Mouse (Mus musculus): ENCODE results near the gene Nagpa. TPM values are rescaled to one million over a fixed set of nuclear protein-coding genes. Genes with fewer than 3 reads are reported as not detected.

Nagpa gene
- 10.4 and 11.4 TPM in 2 replicates for polyA plus RNA-seq (2015; fragmentation: Nextera tagmentation; extraction: Ambion mirVana)

DNA sequence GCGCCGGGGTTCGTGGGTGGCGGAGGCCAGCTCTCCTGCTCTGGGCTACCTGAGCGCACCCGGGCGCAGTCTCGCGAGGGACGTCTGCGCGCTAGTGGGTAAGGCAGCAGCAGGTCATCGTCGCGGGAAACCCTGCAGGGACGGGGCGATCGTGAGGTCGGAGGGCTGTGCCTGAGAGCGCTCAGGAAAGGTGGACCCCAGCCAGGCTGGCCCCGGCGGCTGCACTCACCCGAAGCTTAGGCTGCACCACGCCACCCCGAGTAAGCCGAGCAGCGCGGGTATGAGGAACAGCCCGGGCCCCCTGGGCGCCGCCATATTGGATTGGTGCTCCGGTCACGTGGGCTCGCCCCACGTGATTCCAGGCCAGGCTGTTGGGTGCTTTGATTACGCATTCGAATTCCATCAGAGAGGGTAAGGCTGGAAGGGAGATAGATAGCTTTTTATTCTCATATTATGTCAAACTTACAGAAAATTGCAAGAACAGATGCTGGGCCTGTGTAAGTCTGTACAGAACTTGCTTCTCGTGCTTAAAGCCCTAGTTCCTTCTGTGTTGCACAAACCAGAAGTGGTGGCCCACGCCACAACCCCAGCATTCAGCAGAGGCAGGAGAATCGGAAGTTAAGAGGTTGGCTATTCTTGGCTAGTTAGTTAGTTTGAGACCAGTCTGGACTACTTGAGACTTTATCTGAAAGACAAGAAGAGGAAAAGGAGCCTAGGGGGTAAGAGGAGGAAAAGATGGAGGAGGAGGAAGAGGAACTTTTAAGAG lies at the start of gene Nagpa:
TSS of gene Nagpa (minus strand) at position 345 of the 766 bp plus-strand sequence.
- peaks cover 7% of the 10 kb centered on the region; the same call in 1 of the 2 replicates for H3K36me3 ChIP-seq (ENCODE audit: control insufficient read depth, insufficient read depth, low read length)
- peak within 1 kb of the TSS; percentile 92 for H3K4me2 ChIP-seq (ENCODE audit: low read length)
- peak; percentile 90 for ATAC-seq
- no peak within 1 kb of the TSS for H3K27ac ChIP-seq (ENCODE audit: low read length)
- H3K27me3 ChIP-seq (ENCODE audit: control insufficient read depth, insufficient read depth, low read depth, low read length): no peaks in the 10 kb centered on the region
- H3K4me3 ChIP-seq (ENCODE audit: low read depth, low read length): peak within 1 kb of the TSS; percentile 66
- H3K9me3 ChIP-seq (replicated peaks; ENCODE audit: control insufficient read depth, low read length, poor library complexity, severe bottlenecking): no peaks in the 10 kb centered on the region
- H3K9ac ChIP-seq (ENCODE audit: low read depth, low read length): peak within 1 kb of the TSS; percentile 73
- H3K4me1 ChIP-seq (ENCODE audit: control insufficient read depth, insufficient read depth, low read length): peaks cover 5% of the 10 kb centered on the region; the same call in 1 of the 2 replicates
- 4% methylated on average over 40 of the region's 40 CpGs for WGBS

DNA sequence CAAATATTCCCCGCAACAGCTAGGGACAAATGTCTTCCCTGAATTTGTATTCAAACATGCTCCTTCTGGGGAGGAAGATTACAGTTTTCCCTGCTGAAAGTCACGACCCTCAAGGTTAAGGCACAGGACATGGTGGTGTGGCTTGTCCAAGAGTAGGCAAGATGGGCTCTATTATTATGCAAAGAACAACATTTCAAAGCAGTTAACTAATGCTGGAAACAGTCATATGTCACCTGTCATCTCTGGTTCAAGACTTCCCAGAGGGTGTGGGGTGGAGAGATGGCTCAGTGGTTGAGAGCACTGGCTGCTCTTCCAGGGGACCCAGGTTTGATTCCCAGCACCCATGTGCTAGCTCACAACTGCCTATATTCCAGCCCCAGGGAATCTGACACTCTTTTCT lies 48.4 kb upstream of the Nagpa start:
- Histone ChIP-seq H3K4me1 (ENCODE audit: control insufficient read depth, insufficient read depth, low read length) (peaks cover 5% of the 10 kb centered on the region; the same call in 1 of the 2 replicates), H3K4me3 (ENCODE audit: low read depth, low read length) (no peak overlapping the region), H3K9me3 (replicated peaks; ENCODE audit: control insufficient read depth, low read length, poor library complexity, severe bottlenecking) (no peaks in the 10 kb centered on the region), H3K36me3 (ENCODE audit: control insufficient read depth, insufficient read depth, low read length) (peaks cover 6% of the 10 kb centered on the region; the same call in 1 of the 2 replicates), H3K27me3 (ENCODE audit: control insufficient read depth, insufficient read depth, low read depth, low read length) (no peaks in the 10 kb centered on the region), H3K27ac (ENCODE audit: low read length) (no peak overlapping the region), H3K9ac (ENCODE audit: low read depth, low read length) (no peak overlapping the region), H3K4me2 (ENCODE audit: low read length) (no peak overlapping the region)
- ATAC-seq: no peak
- WGBS: 94% methylated on average over 2 of the region's 2 CpGs

DNA sequence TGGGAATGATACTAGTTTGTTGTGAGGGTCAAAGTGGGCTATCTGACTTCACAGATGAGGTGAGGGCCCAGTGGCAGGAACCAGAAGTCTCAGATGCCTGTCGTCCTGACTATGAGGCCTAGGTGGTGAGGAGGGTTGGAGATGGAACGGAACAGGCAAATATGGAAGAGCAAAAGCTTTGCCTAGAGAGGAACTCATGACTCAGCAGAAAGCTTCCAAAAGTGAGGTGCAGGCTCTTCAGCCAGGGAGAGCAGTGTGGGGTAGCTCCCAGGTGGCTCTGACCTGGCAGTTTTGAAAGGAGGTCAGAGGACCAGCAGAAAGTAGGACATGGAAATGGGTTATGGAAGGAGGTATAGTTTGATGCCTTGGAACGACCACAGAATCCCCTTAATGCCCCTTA lies 47.1 kb upstream of the Nagpa start:
- Histone ChIP-seq H3K4me1 (ENCODE audit: control insufficient read depth, insufficient read depth, low read length) (peaks cover 5% of the 10 kb centered on the region; the same call in 1 of the 2 replicates), H3K9me3 (replicated peaks; ENCODE audit: control insufficient read depth, low read length, poor library complexity, severe bottlenecking) (no peaks in the 10 kb centered on the region), H3K4me3 (ENCODE audit: low read depth, low read length) (no peak overlapping the region), H3K9ac (ENCODE audit: low read depth, low read length) (no peak overlapping the region), H3K27me3 (ENCODE audit: control insufficient read depth, insufficient read depth, low read depth, low read length) (no peaks in the 10 kb centered on the region), H3K4me2 (ENCODE audit: low read length) (no peak overlapping the region), H3K27ac (ENCODE audit: low read length) (no peak overlapping the region), H3K36me3 (ENCODE audit: control insufficient read depth, insufficient read depth, low read length) (peaks cover 8% of the 10 kb centered on the region; the same call in 1 of the 2 replicates)
- 88% methylated on average over 3 of the region's 3 CpGs for WGBS
- no peak for ATAC-seq

DNA sequence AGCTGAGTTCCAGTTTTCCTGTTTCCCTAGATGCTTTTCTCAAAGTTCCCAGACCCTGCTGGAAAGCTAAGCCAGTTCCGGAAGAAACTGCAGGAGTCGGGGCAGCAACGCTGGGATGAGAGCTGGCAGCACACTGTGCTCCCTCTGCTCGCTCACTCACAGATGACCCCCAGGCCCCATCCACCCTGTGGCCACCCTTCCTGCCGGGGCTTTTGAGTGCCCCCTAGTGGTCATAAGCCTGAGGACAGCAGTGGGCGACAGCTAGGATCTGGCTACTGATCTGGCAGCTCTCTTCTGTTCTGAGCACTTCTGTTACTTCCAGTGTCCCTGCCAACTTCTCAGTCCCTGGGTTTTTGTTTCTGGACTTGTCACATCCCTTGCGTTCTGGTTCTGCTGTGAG lies 40.6 kb upstream of the Nagpa start:
- H3K4me2 ChIP-seq (ENCODE audit: low read length): no peak overlapping the region
- no peaks in the 10 kb centered on the region for H3K9me3 ChIP-seq (replicated peaks; ENCODE audit: control insufficient read depth, low read length, poor library complexity, severe bottlenecking)
- no peak for ATAC-seq
- 34% methylated on average over 7 of the region's 7 CpGs for WGBS
- H3K4me1 ChIP-seq (ENCODE audit: control insufficient read depth, insufficient read depth, low read length): no peaks in the 10 kb centered on the region
- no peaks in the 10 kb centered on the region for H3K27me3 ChIP-seq (ENCODE audit: control insufficient read depth, insufficient read depth, low read depth, low read length)
- H3K9ac ChIP-seq (ENCODE audit: low read depth, low read length): no peak overlapping the region
- no peak overlapping the region for H3K27ac ChIP-seq (ENCODE audit: low read length)
- peaks cover 18% of the 10 kb centered on the region for H3K36me3 ChIP-seq (ENCODE audit: control insufficient read depth, insufficient read depth, low read length)
- no peak overlapping the region for H3K4me3 ChIP-seq (ENCODE audit: low read depth, low read length)

DNA sequence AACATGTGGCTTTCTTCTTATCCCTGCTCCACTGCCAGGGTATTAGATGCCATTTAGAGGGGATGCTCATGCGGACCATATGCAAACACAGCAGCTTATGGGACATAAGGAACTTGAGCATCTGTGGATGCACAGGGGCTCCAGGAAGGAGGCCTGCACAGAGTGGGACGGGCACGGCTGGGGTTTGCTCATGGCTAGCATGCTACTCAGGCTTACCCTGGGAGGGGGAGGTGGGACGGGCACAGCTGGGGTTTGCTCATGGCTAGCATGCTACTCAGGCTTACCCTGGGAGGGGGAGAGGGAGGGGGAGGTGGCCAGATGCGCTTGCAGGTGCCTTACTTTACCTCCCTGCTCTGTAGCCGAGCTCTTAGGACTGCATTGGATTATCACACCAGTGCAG lies 39.1 kb upstream of the Nagpa start:
- H3K4me1 ChIP-seq (ENCODE audit: control insufficient read depth, insufficient read depth, low read length): no peaks in the 10 kb centered on the region
- 89% methylated on average over 6 of the region's 6 CpGs for WGBS
- H3K9me3 ChIP-seq (replicated peaks; ENCODE audit: control insufficient read depth, low read length, poor library complexity, severe bottlenecking): no peaks in the 10 kb centered on the region
- H3K36me3 ChIP-seq (ENCODE audit: control insufficient read depth, insufficient read depth, low read length): peaks cover 12% of the 10 kb centered on the region
- H3K4me2 ChIP-seq (ENCODE audit: low read length): no peak overlapping the region
- no peak overlapping the region for H3K4me3 ChIP-seq (ENCODE audit: low read depth, low read length)
- ATAC-seq: no peak
- no peak overlapping the region for H3K27ac ChIP-seq (ENCODE audit: low read length)
- no peak overlapping the region for H3K9ac ChIP-seq (ENCODE audit: low read depth, low read length)
- no peaks in the 10 kb centered on the region for H3K27me3 ChIP-seq (ENCODE audit: control insufficient read depth, insufficient read depth, low read depth, low read length)

DNA sequence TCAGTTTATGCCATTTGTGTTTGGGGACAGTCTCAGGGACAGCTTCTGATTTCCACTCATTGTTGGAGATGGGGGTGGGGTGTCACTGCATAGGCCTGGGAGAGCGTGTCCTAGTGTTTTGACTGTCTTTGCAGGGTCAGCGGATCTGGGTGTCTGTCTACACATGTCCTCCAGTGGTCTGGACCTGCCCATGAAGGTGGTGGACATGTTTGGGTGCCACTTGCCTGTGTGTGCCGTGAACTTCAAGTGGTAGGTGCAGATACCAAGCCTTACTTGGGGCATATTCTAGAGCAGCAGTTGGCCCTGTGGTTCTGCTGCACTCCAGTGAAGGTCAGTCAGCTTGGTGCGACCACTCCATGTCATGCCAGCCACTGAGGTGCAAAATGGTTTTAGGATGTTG lies 38.5 kb upstream of the Nagpa start:
- peaks cover 12% of the 10 kb centered on the region for H3K36me3 ChIP-seq (ENCODE audit: control insufficient read depth, insufficient read depth, low read length)
- H3K9me3 ChIP-seq (replicated peaks; ENCODE audit: control insufficient read depth, low read length, poor library complexity, severe bottlenecking): no peaks in the 10 kb centered on the region
- H3K27ac ChIP-seq (ENCODE audit: low read length): no peak overlapping the region
- H3K27me3 ChIP-seq (ENCODE audit: control insufficient read depth, insufficient read depth, low read depth, low read length): no peaks in the 10 kb centered on the region
- H3K4me3 ChIP-seq (ENCODE audit: low read depth, low read length): no peak overlapping the region
- no peak overlapping the region for H3K9ac ChIP-seq (ENCODE audit: low read depth, low read length)
- WGBS: 92% methylated on average over 4 of the region's 4 CpGs
- H3K4me1 ChIP-seq (ENCODE audit: control insufficient read depth, insufficient read depth, low read length): no peaks in the 10 kb centered on the region
- ATAC-seq: no peak
- no peak overlapping the region for H3K4me2 ChIP-seq (ENCODE audit: low read length)

DNA sequence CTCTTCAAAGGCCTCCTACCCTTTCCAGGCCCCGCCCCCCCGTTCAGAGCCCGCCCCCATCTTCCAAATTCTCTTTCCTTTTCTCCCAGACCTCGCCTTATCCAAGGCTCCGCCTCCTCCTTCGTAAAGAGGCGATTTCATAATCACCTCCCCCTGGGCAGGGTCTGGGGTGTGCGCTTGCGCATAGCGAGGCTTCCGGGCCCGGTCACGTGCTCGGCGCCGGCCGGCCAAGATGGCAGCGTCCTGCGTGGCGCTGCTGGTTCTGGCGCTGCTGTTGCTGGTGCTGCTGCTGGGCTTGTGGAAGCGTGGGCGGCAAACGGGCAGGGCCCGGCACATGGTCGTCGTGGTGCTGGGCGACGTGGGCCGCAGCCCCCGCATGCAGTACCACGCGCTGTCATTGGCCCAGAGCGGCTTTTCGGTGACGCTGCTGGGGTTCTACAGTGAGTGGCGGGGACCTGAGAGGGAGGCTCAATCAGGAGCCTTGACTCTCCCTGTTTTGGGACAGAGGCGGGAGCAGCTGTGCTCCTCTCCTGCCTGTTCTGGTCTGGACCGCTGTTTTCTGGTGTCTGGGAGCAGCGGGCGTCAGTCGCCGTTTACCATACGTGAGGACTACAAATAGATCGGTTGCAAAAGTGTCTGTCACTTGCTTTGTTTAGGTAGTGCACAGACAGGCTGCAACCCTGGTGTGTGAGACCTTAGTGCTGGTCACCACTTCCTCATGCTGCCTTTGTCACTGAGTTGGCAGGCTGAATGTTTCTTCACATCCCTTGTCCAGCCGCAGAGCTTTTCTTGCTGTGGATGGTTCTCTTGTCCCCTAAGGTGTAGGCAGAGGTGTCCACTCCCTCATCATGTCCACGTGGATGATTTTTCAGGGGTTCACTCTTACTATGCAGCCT lies 29.9 kb upstream of the Nagpa start, which contains the start of gene Alg1:
TSS of gene Alg1 (plus strand) at position 204 of the 896 bp plus-strand sequence.
- Histone ChIP-seq H3K27me3 (ENCODE audit: control insufficient read depth, insufficient read depth, low read depth, low read length) (no peaks in the 10 kb centered on the region), H3K36me3 (ENCODE audit: control insufficient read depth, insufficient read depth, low read length) (no peaks in the 10 kb centered on the region), H3K4me2 (ENCODE audit: low read length) (peak within 1 kb of the TSS; percentile 88), H3K27ac (ENCODE audit: low read length) (peak within 1 kb of the TSS; percentile 71), H3K4me3 (ENCODE audit: low read depth, low read length) (peak within 1 kb of the TSS; percentile 90), H3K4me1 (ENCODE audit: control insufficient read depth, insufficient read depth, low read length) (peaks cover 9% of the 10 kb centered on the region), H3K9ac (ENCODE audit: low read depth, low read length) (peak within 1 kb of the TSS; percentile 82), H3K9me3 (replicated peaks; ENCODE audit: control insufficient read depth, low read length, poor library complexity, severe bottlenecking) (no peaks in the 10 kb centered on the region)
- 2% methylated on average over 47 of the region's 47 CpGs for WGBS
- peak; percentile 97 for ATAC-seq

DNA sequence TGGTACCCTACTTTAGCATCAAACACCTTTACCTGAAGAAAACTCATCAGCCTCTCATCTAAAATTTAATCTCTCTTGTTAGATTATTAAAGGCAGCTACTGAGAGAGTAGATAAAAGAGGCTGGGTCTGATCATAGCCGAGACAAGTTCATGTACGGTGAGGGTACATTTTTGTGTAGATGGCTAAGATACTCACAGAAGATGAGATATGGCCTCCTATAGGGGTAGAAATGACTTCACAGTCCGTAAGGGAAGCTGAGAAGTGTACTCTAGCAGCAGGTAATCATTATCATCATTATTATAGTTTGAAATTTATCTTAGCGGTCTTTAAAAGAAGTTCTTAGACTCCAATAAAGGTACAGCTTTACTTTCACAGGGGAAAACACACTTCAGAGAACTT lies 29.2 kb upstream of the Nagpa start:
- Histone ChIP-seq H3K27me3 (ENCODE audit: control insufficient read depth, insufficient read depth, low read depth, low read length) (no peaks in the 10 kb centered on the region; the same call in 1 of the 2 replicates), H3K9ac (ENCODE audit: low read depth, low read length) (no peak overlapping the region), H3K9me3 (replicated peaks; ENCODE audit: control insufficient read depth, low read length, poor library complexity, severe bottlenecking) (no peaks in the 10 kb centered on the region), H3K27ac (ENCODE audit: low read length) (no peak overlapping the region), H3K36me3 (ENCODE audit: control insufficient read depth, insufficient read depth, low read length) (no peaks in the 10 kb centered on the region), H3K4me3 (ENCODE audit: low read depth, low read length) (peak overlapping the region; percentile 90), H3K4me2 (ENCODE audit: low read length) (peak overlapping the region; percentile 88), H3K4me1 (ENCODE audit: control insufficient read depth, insufficient read depth, low read length) (peaks cover 9% of the 10 kb centered on the region)
- WGBS: 68% methylated on average over 4 of the region's 4 CpGs
- peak; percentile 54 for ATAC-seq
